Mouse (Mus musculus) kidney, postnatal 0 days (tissue): ENCODE results near the gene Fam104a. TPM values are rescaled to one million over a fixed set of nuclear protein-coding genes. Genes with fewer than 3 reads are reported as not detected.

Experiments
- ATAC-seq: fragments of 200-750 bp; cut with Nextera tagmentation; replicated peaks from 2 replicates; pipeline ENCODE4 v1.8.0; 2017; ENCODE audit warnings: low read depth, moderate number of reproducible peaks, moderate TSS enrichment, moderate library complexity; ENCODE audit not compliant: low FRiP score
- DNase-seq: peaks from one replicate; pipeline ENCODE4 v3.0.0-alpha.2; 2016; ENCODE audit warnings: low spot score
- H3K27ac ChIP-seq: fragments of 300-500 bp; sonication (generic); 2 replicates; pipeline ENCODE4 v1.5.1; 2014; ENCODE audit warnings: mild to moderate bottlenecking
- H3K27me3 ChIP-seq: fragments of 300-500 bp; sonication (generic); 2 replicates; pipeline ENCODE4 v1.6.1; 2014; ENCODE audit warnings: low read length, mixed read lengths; ENCODE audit not compliant: insufficient read depth
- H3K36me3 ChIP-seq: fragments of 300-500 bp; sonication (generic); 2 replicates; pipeline ENCODE4 v1.6.1; 2014; ENCODE audit warnings: low read length, mixed read lengths; ENCODE audit not compliant: insufficient read depth
- H3K4me1 ChIP-seq: fragments of 300-500 bp; sonication (generic); replicated peaks from 2 replicates; pipeline ENCODE4 v1.6.1; 2014; ENCODE audit warnings: antibody characterized with exemption, low read length, mixed read lengths; ENCODE audit not compliant: insufficient read depth
- H3K4me2 ChIP-seq: fragments of 300-500 bp; sonication (generic); 2 replicates; pipeline ENCODE4 v1.6.1; 2014; ENCODE audit warnings: mild to moderate bottlenecking, low read length, moderate library complexity, mixed read lengths
- H3K4me3 ChIP-seq: fragments of 300-500 bp; sonication (generic); replicated peaks from 2 replicates; pipeline ENCODE4 v1.5.1; 2014; ENCODE audit warnings: low read depth, low read length
- H3K9ac ChIP-seq: fragments of 300-500 bp; sonication (generic); 2 replicates; pipeline ENCODE4 v1.6.1; 2014; ENCODE audit warnings: low read depth, low read length
- H3K9me3 ChIP-seq: fragments of 300-500 bp; sonication (generic); replicated peaks from 2 replicates; pipeline ENCODE4 v1.6.1; 2016; ENCODE audit warnings: low read length, inconsistent platforms, mixed read lengths
- CTCF ChIP-seq: IDR thresholded peaks from 2 replicates; pipeline ENCODE4 v1.5.1; 2016; ENCODE audit warnings: antibody characterized with exemption, low read depth, mild to moderate bottlenecking, moderate library complexity
- WGBS: fragments of 180-500 bp; shearing (Covaris S2); extraction: QIAGEN DNeasy Blood & Tissue Kit; methylation state at CpG from one replicate; pipeline ENCODE4 v1.1.7; 2014; 5-methylcytosine and 5-hydroxymethylcytosine counted together
- polyA plus RNA-seq: library from polyadenylated mRNA; unstranded; fragments of >200 nt; fragmentation: Nextera tagmentation; extraction: Ambion mirVana; gene quantifications from 2 replicates; pipeline ENCODE4 v1.2.1, GENCODE M21; 2015

Fam104a gene
- polyA plus RNA-seq, 1 experiment from 2014 or later: 49.7 TPM

DNA sequence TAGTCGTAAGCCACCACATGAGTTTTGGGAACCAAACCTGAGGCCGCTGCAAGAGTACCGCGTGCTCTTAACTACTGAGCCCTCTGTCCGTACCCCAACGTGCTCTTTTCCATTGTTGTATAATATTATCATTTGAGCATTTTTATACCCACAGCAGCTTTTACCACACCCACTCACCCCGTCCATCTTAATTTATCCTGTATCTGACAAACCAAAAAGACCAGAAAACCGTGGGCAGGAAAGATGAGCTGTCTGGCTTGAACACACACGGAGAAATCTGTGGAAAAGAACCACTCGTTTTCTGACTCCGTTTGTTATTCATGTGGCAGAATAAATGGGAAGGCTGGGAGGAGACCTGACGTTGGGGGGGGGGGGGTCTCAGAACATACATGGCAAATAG is 6.6 kb upstream of the Fam104a start:
- DNase-seq (no peak), ATAC-seq (no peak)
- no peak for TF ChIP-seq CTCF
- H3K27ac ChIP-seq: no peak overlapping the region
- H3K9ac ChIP-seq: no peak overlapping the region
- 80% methylated on average over 12 of the region's 12 CpGs for WGBS
- peaks cover 35% of the 10 kb centered on the region for H3K36me3 ChIP-seq
- H3K27me3 ChIP-seq: no peaks in the 10 kb centered on the region
- no peak overlapping the region for H3K4me3 ChIP-seq
- H3K4me1 ChIP-seq: no peaks in the 10 kb centered on the region
- no peaks in the 10 kb centered on the region for H3K9me3 ChIP-seq
- H3K4me2 ChIP-seq: no peak overlapping the region

DNA sequence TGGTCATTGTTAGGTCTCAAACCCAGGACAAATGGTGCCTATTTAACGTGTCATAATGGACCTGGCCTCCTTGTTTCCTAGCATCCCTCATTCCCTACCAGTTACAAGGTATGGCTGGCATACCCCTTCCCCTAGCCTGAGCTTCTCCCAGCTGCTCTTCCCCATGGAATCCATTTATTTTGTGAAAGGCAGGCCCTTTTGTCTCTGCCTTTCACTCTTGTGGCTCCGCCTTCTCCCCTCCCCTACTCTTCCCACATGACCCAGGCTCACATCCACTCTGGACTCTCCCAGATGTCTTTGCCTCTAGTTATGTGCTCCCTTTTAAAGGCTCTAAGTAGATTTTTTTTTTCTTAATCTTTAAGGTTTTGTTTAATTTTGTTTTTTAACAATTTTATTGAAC is 3.1 kb upstream of the Fam104a start:
- Histone ChIP-seq H3K36me3 (peaks cover 18% of the 10 kb centered on the region), H3K27ac (no peak overlapping the region), H3K4me3 (no peak overlapping the region), H3K4me1 (no peaks in the 10 kb centered on the region), H3K27me3 (no peaks in the 10 kb centered on the region), H3K4me2 (no peak overlapping the region), H3K9ac (no peak overlapping the region), H3K9me3 (no peaks in the 10 kb centered on the region)
- DNase-seq (peak; percentile 77), ATAC-seq (no peak)
- no peak for TF ChIP-seq CTCF
- 65% methylated on average over 2 of the region's 2 CpGs for WGBS

DNA sequence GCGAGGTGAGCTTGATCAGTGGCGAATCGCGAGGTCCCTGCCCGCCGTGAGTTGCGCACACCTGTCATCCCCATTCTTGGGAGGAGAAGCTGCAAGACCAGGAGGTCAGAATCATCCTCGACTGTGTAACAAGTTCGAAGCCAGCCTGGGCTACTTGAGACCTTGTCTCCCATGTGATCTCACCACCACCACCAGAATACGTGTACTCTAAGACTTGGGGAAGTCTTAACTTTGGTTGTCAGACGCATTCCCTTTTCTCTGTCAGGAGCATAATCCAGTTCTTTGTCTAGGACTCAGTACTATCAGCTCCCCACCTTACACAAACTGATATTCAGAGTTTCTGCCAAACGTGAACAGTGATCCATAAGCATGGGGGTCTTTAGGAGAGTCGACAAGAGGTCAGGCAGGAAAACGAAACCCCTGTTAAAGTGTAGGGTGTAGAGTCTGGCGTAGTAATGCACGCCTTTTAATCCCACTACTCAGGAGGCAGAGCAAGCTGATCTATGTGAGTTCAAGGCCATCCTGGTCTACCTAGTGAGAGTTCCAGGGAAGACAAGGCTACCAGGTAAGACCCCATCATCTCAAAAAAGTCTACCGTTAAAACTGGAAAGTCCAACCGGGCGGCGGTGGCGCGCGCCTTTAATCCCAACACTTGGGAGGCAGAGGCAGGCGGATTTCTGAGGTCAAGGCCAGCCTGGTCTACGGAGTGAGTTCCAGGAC is 912 bp upstream of the Fam104a start:
- ATAC-seq (no peak), DNase-seq (no peak)
- H3K36me3 ChIP-seq: peaks cover 13% of the 10 kb centered on the region
- peak overlapping the region; percentile 87 for H3K9ac ChIP-seq
- 40% methylated on average over 25 of the region's 25 CpGs for WGBS
- no peaks in the 10 kb centered on the region for H3K9me3 ChIP-seq
- no peaks in the 10 kb centered on the region for H3K27me3 ChIP-seq
- peak overlapping the region; percentile 95; the same call in 1 of the 2 replicates for H3K27ac ChIP-seq
- peak overlapping the region; percentile 74 for H3K4me2 ChIP-seq
- TF ChIP-seq CTCF: no peak
- peaks cover 9% of the 10 kb centered on the region; the same call in 1 of the 2 replicates for H3K4me1 ChIP-seq
- peak overlapping the region; percentile 76 for H3K4me3 ChIP-seq

DNA sequence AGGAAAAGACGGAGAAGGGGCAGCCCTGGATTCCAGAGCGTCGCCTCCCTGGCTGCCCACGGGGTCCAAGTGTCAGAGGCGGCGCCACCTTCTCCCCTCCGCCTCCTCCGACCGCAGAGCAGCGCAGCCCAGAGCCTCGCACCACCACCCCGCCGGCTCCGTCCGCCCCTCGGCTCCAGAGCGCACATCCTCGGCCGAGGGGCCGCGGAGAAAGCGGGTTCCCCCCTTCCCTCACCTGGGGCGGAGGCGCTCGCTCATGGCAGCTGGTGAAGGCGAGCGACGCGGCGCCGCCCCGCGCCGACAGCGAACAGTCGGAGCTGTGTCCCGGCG is 363 bp downstream of the Fam104a start:
- Histone ChIP-seq H3K27me3 (no peaks in the 10 kb centered on the region), H3K4me3 (peak overlapping the region; percentile 76), H3K4me1 (peaks cover 9% of the 10 kb centered on the region; the same call in 1 of the 2 replicates), H3K27ac (peak overlapping the region; percentile 95), H3K4me2 (peak overlapping the region; percentile 74), H3K9ac (peak overlapping the region; percentile 87), H3K36me3 (peaks cover 6% of the 10 kb centered on the region), H3K9me3 (no peaks in the 10 kb centered on the region)
- no peak for TF ChIP-seq CTCF
- DNase-seq (no peak), ATAC-seq (peak; percentile 78)
- under 1% methylated on average over 31 of the region's 38 CpGs for WGBS

DNA sequence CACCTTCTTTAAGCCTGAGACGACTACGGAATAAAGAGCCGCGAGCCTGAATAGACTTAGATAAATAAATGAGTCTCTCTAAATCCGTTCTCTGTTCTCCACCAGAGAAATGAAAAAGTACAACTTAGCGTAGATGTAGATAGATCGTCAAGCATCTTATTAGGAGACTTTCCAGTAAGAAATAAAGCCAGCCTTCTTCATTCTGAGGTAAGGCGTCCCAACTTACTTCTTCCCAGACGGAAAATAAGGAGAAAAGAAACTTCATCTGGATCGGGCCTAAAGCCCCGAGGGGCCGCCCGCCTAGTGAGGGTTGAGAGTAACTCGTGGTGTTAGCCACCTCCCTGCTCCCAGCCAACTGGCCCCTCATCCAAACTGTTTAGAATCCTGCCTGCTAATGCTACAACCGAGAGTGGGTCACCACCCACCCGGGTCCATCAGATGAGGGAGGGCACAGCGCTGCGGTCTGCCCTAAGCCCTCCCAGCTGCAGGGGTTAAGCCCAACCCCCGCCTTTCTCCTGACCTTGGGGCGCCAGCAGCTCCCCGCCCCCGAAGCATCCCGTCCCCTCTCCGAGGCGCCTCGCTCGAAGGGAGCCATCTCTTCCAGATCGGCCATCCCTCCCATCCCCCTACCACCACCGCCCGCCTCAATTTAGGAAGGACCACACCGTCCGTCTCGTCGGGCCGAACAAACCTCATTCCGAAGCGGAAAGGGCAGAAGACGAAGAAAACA is 893 bp downstream of the Fam104a start:
- under 1% methylated on average over 38 of the region's 38 CpGs for WGBS
- no peak for TF ChIP-seq CTCF
- Histone ChIP-seq H3K4me3 (peak overlapping the region; percentile 76), H3K27ac (peak overlapping the region; percentile 95), H3K27me3 (no peaks in the 10 kb centered on the region), H3K9me3 (no peaks in the 10 kb centered on the region), H3K4me2 (peak overlapping the region; percentile 74), H3K4me1 (peaks cover 9% of the 10 kb centered on the region; the same call in 1 of the 2 replicates), H3K9ac (peak overlapping the region; percentile 87), H3K36me3 (peaks cover 1% of the 10 kb centered on the region; the same call in 1 of the 2 replicates)
- DNase-seq: peak; percentile 72
- ATAC-seq: peak; percentile 43

DNA sequence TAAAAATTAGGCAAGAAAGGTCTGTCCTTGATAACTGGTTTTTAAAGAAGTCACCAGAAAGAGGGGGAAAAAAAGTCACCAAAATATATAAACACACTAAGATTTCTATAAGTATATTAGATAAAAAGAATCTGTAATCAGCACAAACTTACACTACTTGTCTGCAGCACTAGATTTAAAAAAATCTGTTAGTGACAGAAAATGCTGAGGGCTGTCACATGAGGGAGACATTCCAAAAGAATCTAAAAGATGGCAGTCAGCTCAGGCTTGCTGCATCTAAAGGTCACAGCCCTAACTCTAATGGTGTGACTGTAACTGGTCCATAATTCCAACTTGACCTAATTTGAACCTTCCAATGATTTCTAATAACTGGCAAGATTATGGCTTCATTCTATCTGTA is 2.0 kb downstream of the Fam104a start:
- no peak overlapping the region for H3K27ac ChIP-seq
- no peaks in the 10 kb centered on the region for H3K36me3 ChIP-seq
- H3K9me3 ChIP-seq: no peaks in the 10 kb centered on the region
- DNase-seq (no peak), ATAC-seq (no peak)
- H3K9ac ChIP-seq: no peak overlapping the region
- H3K27me3 ChIP-seq: no peaks in the 10 kb centered on the region
- peaks cover 9% of the 10 kb centered on the region; the same call in 1 of the 2 replicates for H3K4me1 ChIP-seq
- TF ChIP-seq CTCF: no peak
- H3K4me3 ChIP-seq: no peak overlapping the region
- H3K4me2 ChIP-seq: peak overlapping the region; percentile 74; the same call in 1 of the 2 replicates
